Mouse (Mus musculus): ENCODE measurements around the gene Slit3.

Slit3 gene

GRCm38 (mm10) chr11:35625576-35625975 is 504.6 kb downstream of the Slit3 start:
- no peak for DNase-seq (ENCODE audit: low spot score in 2 of 2)

- DNase-seq (ENCODE audit: low spot score in 2 of 2), result no peak
These were observed 505.3 kb downstream of the Slit3 start for GRCm38 (mm10) chr11:35626161-35626885.

GRCm38 (mm10) chr11:35627815-35628214 is 506.8 kb downstream of the Slit3 start:
- DNase-seq (ENCODE audit: low spot score in 2 of 2), result no peak

GRCm38 (mm10) chr11:35632262-35632661 is 511.2 kb downstream of the Slit3 start:
- DNase-seq (ENCODE audit: low spot score in 2 of 2), result no peak

- DNase-seq (ENCODE audit: low spot score in 2 of 2), result no peak
These were observed 516.1 kb downstream of the Slit3 start for GRCm38 (mm10) chr11:35637102-35637501.

GRCm38 (mm10) chr11:35638862-35639384 is 517.9 kb downstream of the Slit3 start:
- DNase-seq (ENCODE audit: low spot score in 2 of 2), result no peak

GRCm38 (mm10) chr11:35639428-35639827 is 518.4 kb downstream of the Slit3 start:
- DNase-seq (ENCODE audit: low spot score in 2 of 2), result no peak

GRCm38 (mm10) chr11:35651286-35651685 is 530.3 kb downstream of the Slit3 start:
- no peak for DNase-seq (ENCODE audit: low spot score in 2 of 2)

GRCm38 (mm10) chr11:35655836-35656235 is 534.8 kb downstream of the Slit3 start:
- no peak for DNase-seq (ENCODE audit: low spot score in 2 of 2)

GRCm38 (mm10) chr11:35657582-35657981 is 536.6 kb downstream of the Slit3 start:
- no peak for DNase-seq (ENCODE audit: low spot score in 2 of 2)

- DNase-seq (ENCODE audit: low spot score in 2 of 2), result no peak
These were observed 539.9 kb downstream of the Slit3 start for GRCm38 (mm10) chr11:35660967-35661366.

- DNase-seq (ENCODE audit: low spot score in 2 of 2), result no peak
These were observed 541.9 kb downstream of the Slit3 start for GRCm38 (mm10) chr11:35662945-35663344.

GRCm38 (mm10) chr11:35663661-35664060 is 542.6 kb downstream of the Slit3 start:
- DNase-seq (ENCODE audit: low spot score in 2 of 2), result no peak

GRCm38 (mm10) chr11:35664991-35665390 is 544.0 kb downstream of the Slit3 start:
- DNase-seq (ENCODE audit: low spot score in 2 of 2), result no peak

- no peak for DNase-seq (ENCODE audit: low spot score in 2 of 2)
These were observed 546.4 kb downstream of the Slit3 start for GRCm38 (mm10) chr11:35667428-35667827.

- DNase-seq (ENCODE audit: low spot score in 2 of 2), result no peak
These were observed 547.1 kb downstream of the Slit3 start for GRCm38 (mm10) chr11:35668138-35668537.

- no peak for DNase-seq (ENCODE audit: low spot score in 2 of 2)
These were observed 547.7 kb downstream of the Slit3 start for GRCm38 (mm10) chr11:35668750-35669149.

GRCm38 (mm10) chr11:35669536-35669935 is 548.5 kb downstream of the Slit3 start:
- no peak for DNase-seq (ENCODE audit: low spot score in 2 of 2)

GRCm38 (mm10) chr11:35670181-35670580 is 549.2 kb downstream of the Slit3 start:
- DNase-seq (ENCODE audit: low spot score in 2 of 2), result no peak

GRCm38 (mm10) chr11:35670746-35671145 is 549.7 kb downstream of the Slit3 start:
- DNase-seq (ENCODE audit: low spot score in 2 of 2), result no peak

GRCm38 (mm10) chr11:35673050-35673449 is 552.0 kb downstream of the Slit3 start:
- no peak for DNase-seq (ENCODE audit: low spot score in 2 of 2)

- DNase-seq (ENCODE audit: low spot score in 2 of 2), result no peak
These were observed 553.2 kb downstream of the Slit3 start for GRCm38 (mm10) chr11:35674242-35674641.

GRCm38 (mm10) chr11:35676744-35677143 is 555.7 kb downstream of the Slit3 start:
- no peak for DNase-seq (ENCODE audit: low spot score in 2 of 2)

GRCm38 (mm10) chr11:35679976-35680375 is 559.0 kb downstream of the Slit3 start:
- DNase-seq (ENCODE audit: low spot score in 2 of 2), result no peak

Data from spleen, postnatal 10 days (tissue).